Mouse (Mus musculus) cerebral cortex, adult 2 months (tissue): ENCODE measurements around the gene Gnas.

Source experiments
- WGBS: fragments of 180-500 bp; shearing (Covaris S2); methylation state at CpG from one replicate; pipeline ENCODE4 v1.1.7; 2018; 5-methylcytosine and 5-hydroxymethylcytosine counted together

The Gnas gene

DNA sequence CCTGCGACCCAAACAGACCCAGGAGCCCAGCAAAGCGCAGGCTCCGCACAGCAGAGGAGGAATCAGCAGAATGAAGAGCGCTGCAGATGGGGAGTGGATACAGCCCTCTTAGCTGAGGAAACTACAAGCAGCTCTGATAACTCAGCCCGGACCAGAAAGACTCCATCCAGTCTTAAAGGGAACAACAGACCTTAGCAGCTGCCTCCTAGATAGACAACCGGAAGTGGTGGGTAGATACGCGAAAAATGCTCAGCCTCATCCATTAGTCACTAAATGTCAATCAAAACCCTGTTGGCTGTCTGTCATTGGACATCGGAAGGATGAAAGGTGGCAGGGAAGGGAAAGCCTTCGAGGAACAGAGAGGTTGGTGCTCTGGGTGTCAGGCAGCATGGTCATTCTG is 82.5 kb downstream of the Gnas start:
- 90% methylated on average over 10 of the region's 10 CpGs for WGBS

DNA sequence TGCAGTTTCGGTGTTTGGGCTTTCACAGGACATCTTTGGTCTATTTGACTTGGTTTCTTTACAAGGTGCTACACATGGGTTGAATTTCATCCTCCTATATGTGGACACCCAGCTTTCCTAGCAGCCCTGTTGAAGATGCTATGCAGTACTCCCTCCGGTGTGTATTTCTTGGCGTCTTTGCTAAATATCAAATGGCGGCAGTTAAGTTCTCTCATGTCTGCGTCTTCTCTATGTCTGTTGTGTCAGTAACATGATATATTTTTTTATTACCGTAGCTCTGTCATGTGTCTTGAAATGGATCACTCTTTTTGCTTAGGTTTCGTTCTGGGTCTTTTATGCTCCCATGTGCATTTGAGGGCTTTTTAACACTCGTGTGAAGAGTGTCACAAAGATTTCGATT is 96.9 kb downstream of the Gnas start:
- WGBS = 92% methylated on average over 9 of the region's 9 CpGs

DNA sequence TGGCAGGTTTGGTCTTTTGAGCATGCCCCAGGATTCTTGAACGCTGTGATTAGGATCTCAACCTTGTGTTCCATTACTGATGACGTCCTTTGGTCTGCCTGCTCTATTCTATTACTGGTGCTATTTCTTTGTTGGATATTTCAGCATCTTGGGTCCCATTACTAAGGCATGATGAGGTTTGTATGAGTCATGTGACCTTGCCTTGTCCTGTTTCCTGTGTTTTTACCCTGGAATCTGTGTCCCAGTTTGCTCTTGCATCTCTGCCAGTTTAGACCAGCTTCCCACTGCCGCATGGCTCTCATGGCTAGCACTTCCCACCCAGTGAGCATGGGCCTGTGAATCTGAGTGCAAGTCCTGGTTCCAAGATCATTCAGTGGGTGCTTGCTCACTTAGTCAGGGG is 107.8 kb downstream of the Gnas start:
- WGBS = 88% methylated on average over 3 of the region's 3 CpGs

DNA sequence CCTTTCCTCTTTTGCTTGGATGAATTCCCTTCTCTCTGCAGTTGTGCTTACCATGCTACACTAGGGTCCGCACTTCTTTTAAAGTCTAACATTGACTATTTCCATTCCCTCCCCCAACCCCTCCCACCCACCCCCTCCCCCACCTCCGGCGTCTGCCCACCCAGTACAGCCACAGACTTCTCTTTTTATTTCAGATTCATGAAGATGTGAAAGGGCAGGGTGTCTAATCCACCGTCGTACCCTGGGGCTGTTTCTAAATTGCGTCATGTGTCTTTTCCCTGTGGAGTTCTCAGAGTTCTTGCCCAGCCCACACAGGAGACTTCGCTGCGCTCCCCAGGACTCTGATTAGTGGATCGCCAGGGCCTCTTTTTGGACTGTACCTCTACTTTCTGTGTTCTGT is 108.4 kb downstream of the Gnas start:
- WGBS = 47% methylated on average over 9 of the region's 9 CpGs

DNA sequence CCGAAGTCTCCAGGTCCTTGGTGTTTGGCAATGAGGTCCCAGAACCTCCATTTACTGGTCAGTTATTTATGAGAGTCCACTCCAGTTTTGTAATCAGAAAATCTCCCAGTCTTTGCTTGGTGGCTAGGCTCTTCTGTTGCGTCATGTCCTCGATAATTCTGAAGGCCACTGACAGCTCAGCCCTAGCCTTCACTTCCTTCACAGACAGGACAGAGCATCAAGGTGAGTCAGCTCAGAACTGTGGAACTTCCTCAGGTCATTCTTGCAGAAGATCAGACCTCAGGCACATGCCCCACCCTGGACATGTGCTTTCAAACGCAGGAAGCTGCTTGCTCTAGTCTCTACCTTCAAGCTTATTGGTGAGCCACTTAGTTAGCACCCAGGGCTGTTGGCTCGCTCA is 109.3 kb downstream of the Gnas start:
- 85% methylated on average over 5 of the region's 5 CpGs for WGBS
